Mouse (Mus musculus) kidney, adult 18-20 months (tissue): ENCODE measurements around the gene Rorc.
A peak's percentile ranks its signal among the peaks of the same experiment; 100 is the strongest.

ENCODE experiments used
- DNase-seq: peaks from one replicate; pipeline ENCODE4 v3.0.0; 2021

Gene Rorc

GRCm38 (mm10) chr3:94377028-94377923 lies 4.7 kb downstream of the Rorc start:
- no peak for DNase-seq

DNA sequence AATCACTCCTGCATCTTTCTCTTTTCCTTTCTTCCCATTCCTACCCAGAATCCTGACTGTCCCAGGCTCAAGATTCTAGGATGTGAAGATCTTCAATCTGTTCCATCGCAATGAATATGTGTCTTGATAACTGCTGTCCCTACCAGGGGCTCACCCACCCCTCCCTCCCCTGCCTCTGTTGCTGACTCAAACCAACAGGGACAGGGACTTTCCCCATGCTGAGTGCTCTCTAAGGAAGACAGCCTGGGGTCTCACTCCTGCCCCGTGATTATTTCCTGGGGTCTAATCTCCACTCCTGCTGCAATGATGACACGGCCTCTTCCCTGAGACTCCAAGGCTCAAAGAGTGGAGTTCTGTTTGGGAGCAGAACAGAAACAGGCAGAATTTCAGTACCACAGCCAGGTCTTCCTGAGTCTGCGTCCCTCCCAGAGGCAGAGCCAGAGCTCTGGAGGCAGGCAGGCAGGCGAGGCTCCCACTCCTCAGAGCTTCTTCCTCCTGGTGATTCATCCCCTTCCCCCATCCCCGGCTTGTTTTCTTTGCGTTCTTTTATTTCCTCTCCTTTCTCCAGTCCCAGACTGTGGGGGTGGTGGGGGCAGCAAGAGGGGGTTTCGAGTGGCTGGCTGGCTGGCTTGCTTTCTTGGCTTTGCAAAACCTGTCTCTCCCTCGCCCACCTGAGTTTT lies 7.4 kb downstream of the Rorc start:
- DNase-seq, result no peak

DNA sequence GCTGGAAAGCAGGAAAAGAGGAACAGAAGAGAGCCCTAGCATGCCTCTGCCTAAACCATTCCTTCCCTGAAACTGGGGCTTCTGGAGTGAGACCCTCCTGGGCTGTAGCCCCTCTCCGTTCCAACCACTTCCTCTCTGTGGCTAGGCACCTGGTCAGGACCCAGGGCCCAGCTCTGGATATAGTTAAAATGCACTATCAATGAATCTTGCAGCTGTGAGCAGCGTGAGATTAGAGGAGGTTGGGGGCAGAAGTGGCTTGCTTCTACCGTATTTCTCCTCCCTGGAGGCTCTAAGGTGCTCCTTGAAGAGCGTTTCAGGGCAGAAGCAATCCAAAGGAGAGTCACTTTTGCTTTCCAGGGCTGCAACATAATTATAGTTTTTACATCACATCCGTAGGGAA lies 9.7 kb downstream of the Rorc start:
- DNase-seq, result no peak

DNA sequence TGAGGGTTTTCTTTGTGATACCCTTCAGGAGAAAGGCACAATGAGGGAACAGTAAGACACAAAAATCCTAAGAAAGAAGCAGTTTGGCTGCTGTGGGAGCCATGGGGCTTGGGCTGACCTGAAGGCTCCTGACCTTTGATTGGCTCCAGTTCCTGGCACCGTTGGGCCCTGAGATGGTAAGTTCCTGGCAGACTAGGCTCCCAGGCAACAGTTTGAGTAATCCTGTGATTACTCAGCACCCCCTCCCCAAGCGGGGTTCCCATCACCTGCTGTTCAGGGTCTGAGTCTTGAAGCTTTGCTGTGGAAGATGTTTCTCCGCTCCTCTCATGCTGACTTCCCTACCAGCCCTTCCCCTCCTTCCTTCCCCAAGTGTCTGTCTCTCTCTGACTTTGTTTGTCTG lies 10.9 kb downstream of the Rorc start:
- no peak for DNase-seq

- no peak for DNase-seq
Measured at GRCm38 (mm10) chr3:94386671-94387070, 14.1 kb downstream of the Rorc start.

GRCm38 (mm10) chr3:94387391-94387790 lies 14.8 kb downstream of the Rorc start:
- no peak for DNase-seq

- no peak for DNase-seq
Measured at GRCm38 (mm10) chr3:94388047-94388446, 15.5 kb downstream of the Rorc start.

GRCm38 (mm10) chr3:94389420-94389819 lies 16.8 kb downstream of the Rorc start:
- no peak for DNase-seq

- no peak for DNase-seq
Measured at GRCm38 (mm10) chr3:94391001-94391400, 18.4 kb downstream of the Rorc start.

GRCm38 (mm10) chr3:94392128-94392527 lies 19.5 kb downstream of the Rorc start:
- DNase-seq, result no peak

- no peak for DNase-seq
Measured at GRCm38 (mm10) chr3:94393049-94393448, 20.5 kb downstream of the Rorc start.

DNA sequence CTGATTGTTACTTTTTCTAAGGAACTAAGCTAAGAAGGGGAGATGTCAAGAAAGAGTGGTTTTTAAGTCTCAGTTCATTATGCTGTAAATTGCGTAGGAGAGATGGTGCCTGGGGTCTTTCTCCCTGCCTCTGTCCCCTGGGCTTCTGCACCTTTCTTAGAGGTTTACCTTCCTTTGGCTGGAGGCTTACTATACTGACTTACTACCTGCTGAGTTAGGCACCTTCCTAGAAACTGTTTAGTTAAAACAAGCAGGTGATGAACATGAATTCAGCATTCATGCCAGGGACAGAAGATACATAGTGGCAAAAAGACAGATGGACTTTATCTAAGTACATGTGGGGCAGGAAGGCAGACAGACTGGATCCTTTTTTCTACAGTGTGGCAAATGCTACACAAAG lies 23.7 kb downstream of the Rorc start:
- no peak for DNase-seq

DNA sequence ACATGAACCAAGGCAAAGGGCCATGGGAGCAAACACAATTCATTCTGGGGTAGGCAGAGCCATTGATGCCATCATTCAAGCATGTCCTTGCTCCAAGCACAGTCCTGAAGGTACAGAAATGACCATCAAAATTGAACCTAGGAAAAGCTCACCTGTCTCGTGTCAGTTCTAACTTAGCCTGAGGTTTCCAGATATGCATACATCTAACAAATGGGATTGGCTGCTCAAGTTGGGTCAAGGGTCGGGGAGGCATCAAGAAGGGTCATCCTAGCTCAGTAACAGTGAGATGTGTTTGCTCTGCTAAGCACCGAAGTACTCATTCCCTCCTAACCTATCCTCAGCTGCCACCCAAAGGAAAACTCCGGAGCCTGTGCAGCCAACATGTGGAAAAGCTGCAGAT lies 24.3 kb downstream of the Rorc start:
- no peak for DNase-seq

GRCm38 (mm10) chr3:94398217-94398616 lies 25.6 kb downstream of the Rorc start, which contains the start of gene Lingo4:
Gene Lingo4, plus strand, starts transcription at chr3:94398517.
- no peak for DNase-seq

GRCm38 (mm10) chr3:94398943-94399481 lies 26.4 kb downstream of the Rorc start:
- no peak for DNase-seq

DNA sequence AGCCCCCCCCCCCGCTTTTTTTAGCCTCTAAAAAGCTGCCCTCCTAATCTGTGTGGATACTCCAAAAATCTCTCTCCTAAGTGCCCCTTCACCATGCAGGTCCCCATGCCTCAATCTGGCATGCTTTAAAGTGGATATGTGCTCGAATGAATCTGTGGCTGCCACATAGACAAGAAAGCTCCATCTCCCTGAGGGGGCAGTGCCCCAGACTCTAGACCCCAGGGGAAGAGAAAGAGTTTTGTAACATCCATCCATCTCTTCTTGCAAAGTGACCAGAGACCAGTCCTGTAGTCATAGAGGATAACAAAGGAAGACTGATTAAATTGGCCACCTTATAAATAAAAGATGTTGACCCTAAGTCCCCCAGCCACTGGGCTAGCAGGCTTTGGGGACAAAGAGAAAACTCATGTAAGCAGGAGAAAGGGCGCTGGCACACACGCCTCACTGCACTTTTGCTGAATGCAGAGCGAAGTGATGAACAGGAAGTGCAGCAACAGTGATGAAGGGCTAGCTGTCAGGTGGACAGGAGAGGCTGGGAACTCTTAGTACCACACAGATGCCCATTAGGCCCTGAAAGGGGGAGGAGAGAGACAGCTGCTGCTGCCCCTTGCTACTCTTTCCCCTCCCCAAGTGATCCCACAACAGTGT lies 27.2 kb downstream of the Rorc start:
- no peak for DNase-seq

DNA sequence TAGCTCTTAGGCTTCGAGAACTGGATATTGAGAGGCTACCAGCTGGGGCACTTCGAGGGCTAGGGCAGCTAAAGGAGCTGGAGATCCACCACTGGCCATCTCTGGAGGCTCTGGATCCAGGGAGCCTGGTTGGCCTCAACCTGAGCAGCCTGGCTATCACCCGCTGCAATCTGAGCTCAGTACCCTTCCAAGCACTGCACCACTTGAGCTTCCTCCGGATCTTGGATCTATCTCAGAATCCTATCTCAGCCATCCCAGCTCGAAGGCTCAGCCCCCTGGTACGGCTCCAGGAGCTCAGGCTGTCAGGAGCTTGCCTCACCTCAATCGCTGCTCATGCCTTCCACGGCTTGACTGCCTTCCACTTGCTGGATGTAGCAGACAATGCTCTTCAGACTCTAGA lies 29.9 kb downstream of the Rorc start:
- DNase-seq, result no peak

- no peak for DNase-seq
Measured at GRCm38 (mm10) chr3:94404366-94405054, 31.9 kb downstream of the Rorc start.

GRCm38 (mm10) chr3:94405561-94405960 lies 33.0 kb downstream of the Rorc start:
- no peak for DNase-seq

GRCm38 (mm10) chr3:94412530-94412929 lies 39.9 kb downstream of the Rorc start:
- no peak for DNase-seq

GRCm38 (mm10) chr3:94413031-94413679 lies 40.6 kb downstream of the Rorc start, which contains the start of gene Tdrkh:
Gene Tdrkh, plus strand, starts transcription at chr3:94413273.
- peak; percentile 90 for DNase-seq

DNA sequence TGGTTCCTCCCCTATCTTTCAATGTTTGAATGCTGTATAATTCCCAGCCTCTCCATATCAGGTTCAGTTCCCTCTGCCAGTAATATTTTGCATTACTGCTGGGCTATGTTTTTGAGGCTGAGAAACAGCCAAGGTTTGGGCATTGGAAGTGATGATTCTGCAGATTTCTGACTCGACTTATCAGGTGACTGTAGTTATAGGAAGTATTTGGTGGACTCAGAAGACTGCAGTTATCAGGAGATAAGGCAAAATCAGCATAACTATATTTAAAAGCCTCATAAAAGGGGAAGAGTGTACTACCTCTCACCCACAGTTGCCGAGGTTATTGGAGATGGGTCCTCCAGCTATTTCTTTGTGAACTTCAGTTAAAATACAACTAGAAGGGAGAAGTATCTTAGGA lies 58.4 kb downstream of the Rorc start:
- no peak for DNase-seq
